Mouse (Mus musculus): ENCODE results near the gene Ehmt1. TPM values are rescaled to one million over a fixed set of nuclear protein-coding genes. Genes with fewer than 3 reads are reported as not detected.

Ehmt1 gene
- total RNA-seq, 2 experiments from 2014 or later, result 55.0 to 61.9 TPM

- intact Hi-C loops (cut with DNase I), result no loop called here
- no peak for DNase-seq (ENCODE audit: low spot score in 2 of 2)
These were observed 393 bp upstream of the Ehmt1 start for GRCm38 (mm10) chr2:24919839-24920175.

DNA sequence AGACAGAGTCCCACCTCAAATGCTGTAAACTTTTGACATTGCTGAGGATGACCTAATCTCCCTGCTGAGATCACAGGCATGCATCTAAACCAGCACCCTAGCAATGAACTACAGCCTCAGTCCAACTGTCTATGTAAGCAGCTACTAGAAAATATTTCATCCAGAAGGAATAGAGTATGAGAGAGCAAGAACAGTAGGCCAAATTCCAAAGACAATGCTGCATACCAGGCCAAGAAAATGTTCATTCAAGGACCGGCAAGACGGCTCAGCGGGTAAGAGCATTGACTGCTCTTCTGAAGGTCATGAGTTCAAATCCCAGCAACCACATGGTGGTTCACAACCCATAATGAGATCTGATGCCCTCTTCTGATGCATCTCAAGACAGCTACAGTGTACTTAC is 4.7 kb downstream of the Ehmt1 start:
- DNase-seq (ENCODE audit: low spot score in 2 of 2), result no peak
- intact Hi-C loops (cut with DNase I), result no loop called here

GRCm38 (mm10) chr2:24912589-24912988 is 6.8 kb downstream of the Ehmt1 start:
- DNase-seq (ENCODE audit: low spot score in 2 of 2), result no peak

DNA sequence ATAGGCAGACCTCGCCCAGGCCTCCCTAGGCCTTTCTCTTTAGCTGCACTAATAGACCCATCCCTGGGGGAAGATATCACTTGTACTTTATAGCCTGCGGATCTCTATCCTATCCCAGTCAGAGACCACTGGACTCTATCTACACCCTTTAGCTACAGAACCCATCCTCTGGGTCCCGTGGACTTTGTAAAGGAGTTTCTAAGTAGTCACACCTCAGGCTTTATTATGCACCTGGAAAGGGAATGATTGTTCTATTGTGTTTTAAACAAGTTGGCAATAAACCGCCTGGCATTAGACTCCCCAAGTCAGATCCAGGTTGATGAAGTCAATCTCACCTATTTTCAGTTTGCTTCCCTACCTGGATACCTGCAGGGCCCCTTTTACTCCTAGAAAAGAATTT is 7.2 kb downstream of the Ehmt1 start:
- intact Hi-C loops (cut with DNase I), result no loop called here
- DNase-seq (ENCODE audit: low spot score in 2 of 2), result no peak

More at GRCm38 (mm10) chr2:24912589-24912988, 6.8 kb downstream of the Ehmt1 start:
- intact Hi-C loops (cut with DNase I), result no loop called here

GRCm38 (mm10) chr2:24910481-24910880 is 8.9 kb downstream of the Ehmt1 start:
- intact Hi-C loops (cut with DNase I), result no loop called here
- DNase-seq (ENCODE audit: low spot score in 2 of 2), result no peak

GRCm38 (mm10) chr2:24905653-24906155 is 13.7 kb downstream of the Ehmt1 start:
- no peak for DNase-seq (ENCODE audit: low spot score in 2 of 2)
- intact Hi-C loops (cut with DNase I), result no loop called here

GRCm38 (mm10) chr2:24904823-24905652 is 14.4 kb downstream of the Ehmt1 start:
- DNase-seq (ENCODE audit: low spot score in 2 of 2), result no peak
- intact Hi-C loops (cut with DNase I), result loop anchor here (5.0 kb wide), 1 partner anchor 53 kb away; no protein-coding TSS in a partner anchor

GRCm38 (mm10) chr2:24902999-24903398 is 16.4 kb downstream of the Ehmt1 start:
- intact Hi-C loops (cut with DNase I), result loop anchor here (5.0 kb wide), 1 partner anchor 51 kb away; no protein-coding TSS in a partner anchor
- peak in 1 of 2 experiments; percentile 38 for DNase-seq (ENCODE audit: low spot score in 2 of 2)

DNA sequence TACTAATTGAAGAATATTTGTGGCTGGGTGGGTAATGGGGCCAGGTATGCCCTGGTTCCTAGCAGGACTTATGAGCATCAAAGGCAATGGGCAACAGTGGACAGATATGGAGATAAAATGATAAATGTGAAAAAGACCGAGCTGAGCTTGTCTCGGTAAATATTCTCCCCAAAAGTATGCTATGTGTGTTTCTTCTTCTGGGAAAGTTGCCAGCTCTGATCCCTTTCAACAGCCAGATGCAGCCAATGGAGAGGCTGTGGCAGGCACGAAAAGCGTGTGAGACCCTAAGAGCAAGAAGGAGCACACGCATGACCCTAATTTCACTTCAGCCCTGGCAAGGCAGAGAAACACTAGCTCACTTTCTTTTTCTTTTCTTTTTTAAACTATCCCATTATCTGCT is 18.4 kb downstream of the Ehmt1 start:
- DNase-seq (ENCODE audit: low spot score in 2 of 2), result peak; percentile 52 to 57
- intact Hi-C loops (cut with DNase I), result loop anchor here (5.0 kb wide), 1 partner anchor 49 kb away; no protein-coding TSS in a partner anchor

DNA sequence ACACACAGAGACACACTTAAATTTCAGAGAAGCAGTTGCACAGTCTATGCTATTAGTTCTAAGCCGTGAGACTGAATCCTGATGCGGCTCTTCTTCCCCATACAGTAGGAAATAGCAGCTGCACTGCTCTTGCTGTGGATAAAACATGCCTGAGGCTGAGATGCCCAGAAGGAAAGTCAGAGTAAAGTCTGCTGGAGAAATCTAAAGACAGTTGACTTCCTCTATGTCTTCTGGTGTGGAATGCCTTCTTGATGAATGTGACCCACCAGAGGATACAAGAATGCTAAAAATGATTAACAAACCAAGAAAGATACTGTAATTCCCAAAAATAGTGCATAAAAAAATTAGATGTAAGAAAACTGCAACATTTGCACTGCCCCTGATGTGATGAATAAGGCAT is 20.1 kb downstream of the Ehmt1 start:
- no peak for DNase-seq (ENCODE audit: low spot score in 2 of 2)
- intact Hi-C loops (cut with DNase I), result no loop called here

DNA sequence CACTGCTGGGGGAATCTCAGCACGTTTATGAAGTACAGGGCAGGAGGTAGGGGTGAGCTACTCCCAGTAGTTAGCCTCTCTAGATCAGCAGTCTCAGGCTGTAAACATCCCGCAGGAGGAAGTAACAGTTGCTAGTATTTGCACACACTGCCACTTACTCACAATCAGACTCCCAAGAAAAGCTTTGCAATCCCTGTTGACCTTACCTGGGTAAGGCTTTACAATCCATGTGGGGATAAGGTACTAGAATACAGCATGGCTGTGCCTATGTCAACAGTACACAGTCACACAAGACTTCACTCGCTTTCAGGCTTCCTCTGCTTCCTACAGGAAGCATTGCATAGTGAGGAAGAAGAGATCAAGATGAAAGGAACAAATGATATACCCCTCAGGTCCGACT is 22.7 kb downstream of the Ehmt1 start:
- no peak for DNase-seq (ENCODE audit: low spot score in 2 of 2)
- intact Hi-C loops (cut with DNase I), result no loop called here

- DNase-seq (ENCODE audit: low spot score in 2 of 2), result no peak
- intact Hi-C loops (cut with DNase I), result no loop called here
These were observed 25.2 kb downstream of the Ehmt1 start for GRCm38 (mm10) chr2:24894211-24894610.

- intact Hi-C loops (cut with DNase I), result no loop called here
- no peak for DNase-seq (ENCODE audit: low spot score in 2 of 2)
These were observed 27.1 kb downstream of the Ehmt1 start for GRCm38 (mm10) chr2:24892318-24892717.

DNA sequence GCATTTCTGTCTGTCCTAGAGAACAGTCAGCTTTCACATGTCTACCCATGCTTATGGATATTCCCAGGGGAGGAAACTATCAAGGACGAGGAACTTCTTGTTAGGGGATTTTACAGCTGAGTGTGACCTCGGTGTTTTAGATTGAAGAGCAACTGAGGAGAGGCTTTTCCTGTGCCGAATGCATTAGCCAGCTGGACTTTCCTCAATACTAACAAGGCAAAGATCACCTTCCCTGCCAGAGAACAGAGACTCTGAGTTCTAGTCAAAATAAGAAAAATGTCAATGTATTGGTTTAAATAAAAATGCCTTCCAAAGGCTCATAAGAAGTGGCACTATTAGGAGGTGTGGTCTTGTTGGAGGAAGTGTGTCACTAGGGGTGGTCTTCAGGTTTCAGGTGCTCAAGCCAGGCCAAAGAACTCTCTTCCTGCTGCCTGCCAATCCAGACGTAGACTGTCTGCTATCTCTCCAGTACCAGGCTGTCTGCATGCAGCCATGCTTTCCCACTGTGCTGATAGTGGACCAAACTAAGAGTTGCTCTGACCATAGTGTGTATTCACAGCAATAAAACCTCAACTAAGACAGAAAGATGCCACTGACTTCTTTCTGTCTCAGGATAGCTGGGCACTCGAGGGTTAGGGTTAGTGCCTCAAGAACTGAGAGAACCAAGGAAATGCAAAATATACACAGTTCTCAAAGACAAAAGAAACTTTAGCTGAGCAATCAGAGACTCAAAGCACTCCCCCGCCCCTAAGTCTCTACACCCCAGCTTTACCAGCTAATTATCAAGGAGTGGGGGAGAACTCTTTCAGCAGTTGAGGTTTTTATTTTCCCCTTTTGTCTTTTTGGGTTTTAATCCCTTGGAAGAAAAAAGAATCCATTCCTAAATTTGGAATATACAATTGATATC is 28.6 kb downstream of the Ehmt1 start:
- DNase-seq (ENCODE audit: low spot score in 2 of 2), result no peak
- intact Hi-C loops (cut with DNase I), result no loop called here

- intact Hi-C loops (cut with DNase I), result no loop called here
These were observed 30.5 kb downstream of the Ehmt1 start for GRCm38 (mm10) chr2:24888895-24889294.

GRCm38 (mm10) chr2:24880686-24881085 is 38.7 kb downstream of the Ehmt1 start:
- DNase-seq (ENCODE audit: low spot score in 2 of 2), result no peak
- intact Hi-C loops (cut with DNase I), result no loop called here

More at GRCm38 (mm10) chr2:24888895-24889294, 30.5 kb downstream of the Ehmt1 start:
- DNase-seq (ENCODE audit: low spot score in 2 of 2), result no peak

DNA sequence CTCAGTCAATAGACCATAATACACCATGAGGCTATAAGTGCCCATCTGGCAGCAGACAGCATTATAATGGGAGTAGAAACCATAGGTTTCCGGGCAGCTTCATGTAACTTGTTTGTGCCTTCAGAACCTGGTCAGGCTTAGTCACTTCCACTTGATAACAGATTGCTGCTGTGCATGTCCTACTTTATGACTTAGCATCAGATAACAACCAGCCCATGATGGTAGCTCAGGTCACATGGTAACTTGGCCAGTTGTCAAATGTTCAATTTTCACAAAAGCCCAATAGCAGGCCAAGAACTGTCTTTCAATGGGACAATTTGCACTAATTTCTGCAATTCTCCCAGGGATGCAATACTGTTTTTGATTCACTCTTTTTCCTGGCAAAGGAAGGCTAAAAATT is 48.5 kb downstream of the Ehmt1 start:
- DNase-seq (ENCODE audit: low spot score in 2 of 2), result no peak
- intact Hi-C loops (cut with DNase I), result no loop called here

- intact Hi-C loops (cut with DNase I), result no loop called here
- peak in 1 of 2 experiments; percentile 19 for DNase-seq (ENCODE audit: low spot score in 2 of 2)
These were observed 56.4 kb downstream of the Ehmt1 start for GRCm38 (mm10) chr2:24863010-24863409.

GRCm38 (mm10) chr2:24852408-24852807 is 67.0 kb downstream of the Ehmt1 start:
- intact Hi-C loops (cut with DNase I), result loop anchor here (5.0 kb wide), 1 partner anchor 50 kb away; no protein-coding TSS in a partner anchor
- peak in 1 of 2 experiments; percentile 20 for DNase-seq (ENCODE audit: low spot score in 2 of 2)

DNA sequence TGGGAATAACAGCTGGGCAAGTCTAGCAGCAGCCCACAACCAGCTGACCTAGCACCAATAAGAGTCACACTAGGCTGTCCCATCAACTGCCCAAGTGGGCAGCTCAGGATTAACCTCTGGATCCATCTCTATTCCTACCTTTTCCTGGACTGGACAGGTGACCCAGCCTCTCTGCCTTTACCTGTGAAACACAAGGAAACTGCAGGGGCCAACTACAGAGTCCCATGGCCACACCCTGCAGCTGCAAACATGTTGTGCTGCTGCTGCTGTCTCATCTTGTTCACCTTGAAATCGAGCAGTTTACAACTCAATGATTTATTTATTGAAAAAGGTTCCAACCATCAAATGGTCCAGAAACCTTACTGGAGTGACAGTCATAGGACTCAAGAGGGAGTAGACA is 72.9 kb downstream of the Ehmt1 start:
- no peak for DNase-seq (ENCODE audit: low spot score in 2 of 2)

More for the DNA sequence above, 72.9 kb downstream of the Ehmt1 start:
- intact Hi-C loops (cut with DNase I), result no loop called here

All from left cerebral cortex, postnatal 14 days (tissue).